Mouse (Mus musculus): ENCODE data around the gene Suclg2. TPM values are rescaled to one million over a fixed set of nuclear protein-coding genes. Genes with fewer than 3 reads are reported as not detected.

Suclg2 gene
- 69.2 and 85.3 TPM in 2 replicates for polyA plus RNA-seq (2012)

DNA sequence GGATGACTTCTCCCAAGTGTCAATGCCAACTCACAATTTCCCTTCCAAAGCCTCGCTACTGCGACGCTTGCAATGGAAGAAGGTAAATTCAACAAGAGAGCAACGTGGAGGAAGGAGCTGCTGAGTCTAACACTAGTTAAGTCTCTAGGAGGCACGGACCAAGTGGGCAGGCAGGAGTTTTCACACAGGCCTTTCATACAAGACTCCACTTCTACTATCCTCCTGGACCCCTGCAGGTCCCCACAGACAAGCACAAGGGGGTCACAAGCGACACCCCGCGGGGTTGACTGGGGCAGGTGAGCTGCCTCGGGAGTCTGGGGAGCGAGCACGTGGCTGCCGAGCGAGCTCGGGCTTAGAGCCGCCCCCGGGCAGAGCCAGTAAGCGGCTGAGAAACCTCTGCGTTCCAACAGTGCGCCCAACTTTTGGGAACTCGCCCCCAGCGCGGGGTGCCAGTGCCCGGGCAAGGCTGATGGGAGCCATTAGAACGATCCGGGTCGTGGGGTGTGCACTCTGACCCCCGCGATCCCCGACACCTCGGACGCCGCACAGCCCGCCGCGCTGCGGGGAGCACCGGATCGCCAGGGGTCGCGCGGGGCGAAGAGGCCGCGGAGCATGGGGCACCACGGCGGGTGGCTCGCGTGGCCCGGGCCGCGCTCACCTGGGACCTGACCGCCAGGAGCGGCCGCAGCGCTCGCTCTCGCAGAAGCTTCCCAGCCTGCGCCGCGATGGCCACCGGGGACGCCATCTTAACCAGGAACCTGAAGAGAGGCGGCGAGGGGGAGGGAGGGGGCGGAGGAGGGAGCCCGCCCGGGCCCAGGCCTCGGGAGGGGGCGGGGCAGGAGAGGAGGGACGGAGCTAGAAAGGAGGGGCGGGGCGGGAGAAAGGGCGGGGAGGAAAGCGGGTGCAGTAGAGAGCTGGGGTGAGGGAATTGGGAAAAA is at the start of gene Suclg2:
Gene Suclg2, minus strand, starts transcription at position 770 of the 938 bp plus-strand sequence.
- no peak for TF ChIP-seq GATA1 (IDR thresholded peaks at IDR 0.05; ENCODE audit: low read length)

DNA sequence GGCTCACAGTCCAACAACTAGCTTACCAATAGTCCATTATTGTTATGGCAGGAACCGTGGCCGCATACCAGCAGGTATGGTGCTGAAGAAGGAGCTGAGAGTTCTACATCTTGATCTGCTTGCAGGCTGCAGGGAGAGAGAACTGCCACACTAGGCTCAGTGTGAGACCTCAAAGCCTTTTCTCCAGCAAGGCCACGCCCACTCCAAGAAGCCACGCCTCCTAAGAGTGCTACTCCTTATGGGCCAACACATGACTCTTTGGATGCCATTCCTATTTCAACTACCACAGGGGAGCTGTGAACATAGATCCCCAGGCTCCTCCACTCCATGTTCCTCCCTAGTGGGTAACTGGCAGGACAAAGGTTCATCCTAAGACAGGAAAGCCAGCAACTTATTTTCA is 48.0 kb upstream of the Suclg2 start:
- TF ChIP-seq GATA1 (IDR thresholded peaks at IDR 0.05; ENCODE audit: low read length) = no peak

DNA sequence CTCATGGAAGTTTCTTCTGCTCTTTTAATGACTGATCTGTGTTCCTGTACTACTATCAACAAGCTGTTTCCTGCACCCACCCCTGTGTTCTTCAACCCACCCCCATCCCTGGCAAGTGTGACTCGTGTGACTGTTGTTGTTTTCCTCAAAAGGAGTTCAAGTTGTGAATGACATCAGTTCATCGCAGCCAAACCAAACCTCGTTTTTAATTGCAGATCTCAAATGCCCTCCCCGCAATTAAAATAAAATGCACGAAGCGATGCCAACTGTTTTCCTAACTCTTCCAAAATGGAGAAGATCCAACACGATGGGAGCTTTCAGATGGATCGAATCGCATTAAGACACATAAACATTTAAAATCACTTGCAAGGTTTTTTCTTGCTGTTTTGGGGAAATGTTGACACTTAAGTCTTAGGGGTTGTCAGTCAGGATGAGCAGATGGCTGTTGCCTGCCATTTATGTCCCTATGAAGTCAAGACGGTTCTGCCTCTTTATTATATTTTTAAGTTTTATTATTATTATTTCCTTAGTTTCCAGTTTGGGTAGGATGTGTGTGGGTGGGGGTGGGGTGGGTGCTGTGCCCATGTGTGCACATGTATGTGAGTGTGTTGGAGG is 41.1 kb upstream of the Suclg2 start:
- TF ChIP-seq GATA1 (IDR thresholded peaks at IDR 0.05; ENCODE audit: low read length) = no peak

DNA sequence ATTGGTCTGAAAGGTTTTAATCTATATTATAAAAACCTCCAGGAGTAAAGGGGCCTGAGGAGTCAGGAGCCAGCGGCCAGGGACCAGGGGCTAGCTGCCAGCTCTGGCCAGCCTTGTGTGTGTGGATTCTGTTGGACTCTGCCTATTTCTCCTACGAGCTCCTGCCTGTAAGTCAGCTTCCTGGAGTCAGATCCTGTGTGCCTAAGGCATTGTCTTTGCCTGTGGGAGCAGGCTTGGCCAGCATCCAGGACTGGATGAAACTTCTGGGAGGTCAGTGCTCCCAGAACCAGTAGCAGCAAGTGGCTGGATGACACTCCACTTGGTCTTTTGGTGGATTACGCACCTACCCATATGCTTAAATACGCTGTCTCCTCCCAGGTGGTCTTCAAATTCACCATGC is 23.8 kb upstream of the Suclg2 start:
- TF ChIP-seq GATA1 (IDR thresholded peaks at IDR 0.05; ENCODE audit: low read length) = no peak

DNA sequence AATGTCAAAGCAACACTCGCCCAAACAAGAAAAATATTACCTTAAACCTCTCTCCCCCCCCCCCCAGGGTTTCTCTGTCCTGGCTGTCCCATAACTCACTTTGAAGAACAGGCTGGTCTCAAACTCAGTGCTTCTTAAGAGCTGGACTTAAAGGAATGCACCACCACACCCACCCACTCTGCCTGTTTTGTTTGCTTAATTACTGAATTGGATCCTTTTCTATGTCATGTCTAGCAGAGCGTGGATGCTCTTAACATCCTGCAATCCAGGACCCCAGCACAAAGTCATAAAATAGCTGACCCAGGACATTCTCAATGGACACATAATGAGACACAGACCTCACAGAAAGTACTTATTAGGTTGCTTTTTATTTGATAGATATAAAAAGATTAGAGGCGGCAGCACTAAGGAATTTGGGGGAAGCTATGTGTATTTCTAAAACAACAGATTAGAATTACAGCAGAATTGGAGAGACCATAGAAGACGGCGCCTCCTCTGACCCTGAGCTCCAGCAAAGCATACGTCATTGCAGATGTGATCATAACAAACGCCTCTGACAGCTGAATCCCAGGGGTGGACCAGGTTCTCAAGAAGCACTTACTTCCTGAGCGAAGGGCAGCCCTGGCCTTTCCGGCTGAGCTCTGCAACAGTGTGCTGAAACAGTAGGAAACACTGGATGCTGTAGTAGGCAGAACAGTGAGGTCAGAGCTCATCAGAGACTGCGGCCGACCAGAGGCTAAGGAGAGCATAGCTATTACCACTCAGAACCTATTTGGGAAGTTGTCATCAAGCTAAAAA is 13.2 kb upstream of the Suclg2 start:
- TF ChIP-seq GATA1 (IDR thresholded peaks at IDR 0.05; ENCODE audit: low read length) = no peak

DNA sequence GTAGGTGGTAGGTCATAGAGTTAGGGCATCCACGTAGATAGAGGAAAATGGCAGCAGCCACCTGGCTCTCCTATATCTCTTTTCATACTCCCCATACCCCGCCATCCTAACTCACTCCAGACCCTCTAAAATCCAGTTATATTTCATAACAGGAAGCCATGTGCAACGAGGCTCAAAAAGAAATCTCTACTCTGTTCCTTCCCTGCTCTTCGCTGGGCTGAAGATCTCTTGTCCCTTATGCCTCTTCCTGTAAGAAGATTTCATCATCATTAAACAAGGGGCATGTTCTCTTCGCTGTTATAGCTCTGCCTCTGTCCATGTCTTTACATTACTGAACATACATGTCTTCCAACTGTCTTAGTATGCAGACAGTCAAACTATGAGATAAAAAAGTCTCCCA is 10.8 kb upstream of the Suclg2 start:
- TF ChIP-seq GATA1 (IDR thresholded peaks at IDR 0.05; ENCODE audit: low read length) = no peak

DNA sequence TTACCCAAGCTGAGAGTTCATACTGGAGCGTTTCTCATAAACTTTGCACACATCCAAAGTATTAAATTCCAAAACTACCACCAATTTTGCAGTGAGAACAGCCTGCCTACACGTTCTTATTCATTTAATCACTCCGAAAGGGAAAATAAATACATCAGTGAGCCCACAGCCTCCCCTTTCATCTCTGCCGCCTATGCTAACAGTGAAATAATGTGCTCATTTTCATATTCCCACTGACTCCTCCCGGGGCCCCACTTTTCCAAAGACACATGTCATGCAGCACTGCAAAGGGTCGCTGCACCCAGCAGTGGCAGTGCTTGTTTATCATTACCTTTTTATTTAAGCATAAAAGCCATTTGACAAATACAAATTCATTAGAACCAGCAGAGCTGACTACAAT is 6.7 kb upstream of the Suclg2 start:
- TF ChIP-seq GATA1 (IDR thresholded peaks at IDR 0.05; ENCODE audit: low read length) = no peak

DNA sequence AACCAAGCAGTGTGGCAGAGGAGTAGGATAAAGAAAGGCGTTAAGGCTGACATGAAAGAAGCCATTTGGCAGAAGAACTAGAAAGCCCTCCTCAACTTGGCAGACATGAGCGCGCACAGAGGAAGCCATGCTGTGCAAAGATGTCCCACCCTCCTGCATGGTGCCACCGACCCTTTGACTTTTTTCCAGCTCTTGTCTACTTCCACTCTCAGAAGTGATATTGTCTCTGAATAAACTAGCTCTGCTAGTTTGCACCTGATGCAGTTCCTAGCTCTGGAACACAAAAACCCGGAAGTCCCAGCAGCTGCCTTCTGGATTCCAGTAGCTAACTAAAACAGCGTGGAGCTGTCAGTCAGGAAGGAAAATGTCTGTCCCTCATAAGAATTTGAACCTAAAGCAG is 4.8 kb upstream of the Suclg2 start:
- no peak for TF ChIP-seq GATA1 (IDR thresholded peaks at IDR 0.05; ENCODE audit: low read length)

DNA sequence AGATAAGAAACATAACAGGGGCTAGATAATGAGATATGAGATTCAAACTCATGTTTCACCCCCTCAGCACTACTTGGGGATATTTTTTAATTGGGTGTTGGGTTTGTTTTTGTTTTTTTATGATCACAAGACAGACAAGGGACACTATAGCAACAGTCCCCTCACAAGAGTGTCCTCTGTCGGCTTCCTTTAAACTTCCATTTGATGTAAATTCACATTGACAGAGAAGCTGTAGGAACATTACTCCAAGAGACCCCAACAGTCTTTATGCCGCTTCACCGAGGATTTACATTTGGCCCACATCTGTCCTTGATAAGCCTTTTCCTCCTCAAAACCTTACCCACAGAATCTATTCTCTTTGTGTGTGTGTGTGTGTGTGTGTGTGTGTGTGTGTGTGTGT is 1.2 kb upstream of the Suclg2 start:
- TF ChIP-seq GATA1 (IDR thresholded peaks at IDR 0.05; ENCODE audit: low read length) = no peak

DNA sequence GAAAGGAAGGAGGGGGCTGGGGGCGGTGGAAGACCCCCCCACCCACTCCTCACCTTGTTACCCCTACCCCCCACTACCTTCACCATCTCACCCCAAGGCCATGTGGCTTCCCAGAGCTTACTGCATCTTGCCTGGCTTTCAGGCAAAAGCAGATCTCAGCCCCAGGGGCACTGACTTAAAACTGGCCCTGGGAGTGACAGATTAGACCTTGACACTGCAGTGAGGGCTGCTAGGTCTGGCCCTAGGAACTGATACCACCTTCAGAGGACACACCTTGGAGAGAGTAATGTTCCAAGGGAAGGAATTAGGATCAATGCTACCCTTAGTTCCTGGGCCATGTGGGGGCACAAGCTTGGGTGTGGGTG is 351 bp upstream of the Suclg2 start:
- TF ChIP-seq GATA1 (IDR thresholded peaks at IDR 0.05; ENCODE audit: low read length) = no peak

DNA sequence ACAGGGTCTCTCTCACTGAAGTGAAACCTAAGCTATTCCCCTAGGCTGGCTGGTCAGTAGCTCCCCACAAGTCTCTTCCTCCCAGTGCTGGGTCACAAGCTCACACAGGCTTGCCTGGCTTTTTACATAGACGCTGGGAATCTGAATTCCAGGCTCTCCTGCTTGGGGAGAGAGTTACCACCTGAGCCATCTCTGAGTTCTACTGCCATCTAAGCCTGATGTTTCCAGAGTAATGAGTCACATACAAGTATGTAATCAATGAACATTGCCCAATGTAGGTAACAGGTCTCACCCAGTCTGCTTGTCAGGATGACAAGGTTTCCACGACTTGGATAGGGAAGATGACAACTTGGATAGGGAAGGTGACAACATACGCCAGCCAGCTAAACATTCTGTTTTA is 1.5 kb downstream of the Suclg2 start:
- no peak for TF ChIP-seq GATA1 (IDR thresholded peaks at IDR 0.05; ENCODE audit: low read length)

DNA sequence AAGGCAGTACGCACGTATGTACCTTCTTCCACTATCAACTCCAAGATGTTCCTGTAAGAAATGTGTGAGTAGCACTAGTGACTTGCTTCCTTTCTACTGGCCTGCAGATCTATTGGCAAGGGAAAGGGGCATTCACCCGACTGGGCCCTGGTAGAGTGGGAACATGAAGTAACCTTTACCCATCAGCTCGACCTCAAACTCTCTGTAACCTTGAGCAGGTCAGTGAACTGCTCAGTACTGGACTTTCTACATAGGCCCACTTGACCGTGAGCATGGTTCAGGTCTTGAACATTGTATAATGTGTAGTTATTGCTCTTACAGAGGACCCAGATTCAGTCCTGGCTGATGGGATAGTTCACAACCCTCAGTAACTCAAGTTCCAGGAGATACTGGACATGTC is 2.1 kb downstream of the Suclg2 start:
- TF ChIP-seq GATA1 (IDR thresholded peaks at IDR 0.05; ENCODE audit: low read length) = no peak

DNA sequence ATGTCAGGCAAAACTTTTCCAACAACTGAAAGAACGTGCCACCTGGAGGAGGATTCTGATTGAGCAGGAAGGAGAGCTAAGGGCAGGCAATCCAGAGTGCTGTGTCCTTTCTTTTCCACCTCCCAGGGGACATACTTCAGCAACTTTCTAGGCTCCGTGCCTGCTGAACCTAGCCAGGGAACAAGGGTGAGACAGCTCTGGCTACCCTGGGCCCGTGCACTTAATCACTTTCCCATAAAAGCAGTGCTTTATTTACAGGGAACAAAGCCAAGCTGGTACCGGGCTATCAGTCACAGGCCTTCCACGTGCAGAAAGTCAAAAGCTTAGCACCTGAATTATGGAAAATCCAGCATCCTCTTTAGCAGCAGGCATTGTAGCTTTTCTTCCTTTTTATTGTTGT is 5.4 kb downstream of the Suclg2 start:
- TF ChIP-seq GATA1 (IDR thresholded peaks at IDR 0.05; ENCODE audit: low read length) = no peak

DNA sequence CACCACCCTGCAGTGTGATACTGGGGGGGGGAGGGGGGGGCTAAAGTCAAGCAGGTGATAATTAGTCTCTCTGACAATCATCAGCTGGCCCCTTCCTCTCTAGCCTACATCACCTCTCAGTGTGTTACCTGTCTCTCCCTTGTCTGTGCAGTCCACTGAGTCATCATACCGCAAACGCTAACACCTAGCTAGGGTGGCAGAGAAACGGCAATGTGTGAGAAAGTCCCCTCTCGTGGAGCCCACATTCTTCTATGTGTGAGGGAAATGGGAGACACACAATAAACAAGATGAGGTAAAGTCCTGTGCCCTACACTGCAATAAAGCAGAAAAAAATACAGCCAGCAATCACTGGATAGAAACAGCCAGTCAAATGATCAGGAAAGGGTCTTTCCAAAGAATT is 6.5 kb downstream of the Suclg2 start:
- TF ChIP-seq GATA1 (IDR thresholded peaks at IDR 0.05; ENCODE audit: low read length) = no peak

DNA sequence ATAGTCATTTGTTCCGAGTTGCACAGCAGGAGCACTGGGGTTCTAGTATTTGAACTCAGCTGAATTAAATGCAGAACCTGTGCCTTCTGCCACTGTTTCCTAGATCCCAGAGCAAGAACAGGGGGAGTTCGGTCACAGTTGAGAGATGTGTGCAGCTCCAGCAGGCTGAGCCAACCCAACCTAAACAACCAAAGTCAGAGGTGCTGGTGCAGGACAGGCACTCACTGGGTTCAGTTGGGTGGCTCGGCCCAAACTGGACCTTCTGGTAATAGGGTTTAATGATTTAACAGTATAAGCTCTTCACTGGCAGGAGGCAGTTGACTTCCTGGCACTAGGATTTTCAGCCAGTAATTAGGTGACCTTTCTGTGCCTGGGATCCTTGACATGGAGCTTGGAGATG is 6.9 kb downstream of the Suclg2 start:
- TF ChIP-seq GATA1 (IDR thresholded peaks at IDR 0.05; ENCODE audit: low read length) = no peak

DNA sequence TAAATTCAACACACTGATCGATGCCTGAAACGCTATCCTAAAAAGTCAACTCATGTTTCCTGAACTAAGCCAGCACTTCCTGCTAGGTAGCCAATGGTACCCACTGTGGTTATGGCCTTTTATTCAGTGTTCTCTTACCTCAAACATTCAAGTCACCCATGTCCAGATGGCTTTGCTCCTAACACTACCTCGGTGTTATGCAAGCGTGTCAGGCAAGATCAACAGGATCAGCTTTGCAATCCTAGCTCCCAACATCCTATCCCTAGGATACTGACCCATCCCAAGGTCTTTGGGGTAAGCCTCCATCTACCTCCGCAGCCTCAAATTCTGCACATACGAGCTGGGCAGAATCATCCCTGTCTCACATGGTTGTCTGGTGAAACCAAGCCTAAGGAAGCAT is 7.7 kb downstream of the Suclg2 start:
- no peak for TF ChIP-seq GATA1 (IDR thresholded peaks at IDR 0.05; ENCODE audit: low read length)

Measured in G1E-ER4 (cell line).